Mouse (Mus musculus) left cerebral cortex, adult 18-20 months (tissue): ENCODE measurements around the gene Hipk4. TPM values are rescaled to one million over a fixed set of nuclear protein-coding genes. Genes with fewer than 3 reads are reported as not detected.
"Not testable (repeated sequence)": the region's sequence is repeated elsewhere in the genome, so short reads cannot be mapped to it uniquely, and the experiment has no call there.

Source experiments
- DNase-seq, 2 experiments: peaks; one replicate each; pipeline ENCODE4 v3.0.0; 2021 to 2022; ENCODE audit warnings: low spot score in 2 of 2, mixed read lengths in 1 of 2
- total RNA-seq, 2 experiments: library from RNA; stranded (reverse); gene quantifications; 2 replicates each; pipeline ENCODE4 v1.2.3; 2021

Hipk4 gene
- total RNA-seq, 2 experiments from 2014 or later = 0.14 TPM; not detected in 1

DNA sequence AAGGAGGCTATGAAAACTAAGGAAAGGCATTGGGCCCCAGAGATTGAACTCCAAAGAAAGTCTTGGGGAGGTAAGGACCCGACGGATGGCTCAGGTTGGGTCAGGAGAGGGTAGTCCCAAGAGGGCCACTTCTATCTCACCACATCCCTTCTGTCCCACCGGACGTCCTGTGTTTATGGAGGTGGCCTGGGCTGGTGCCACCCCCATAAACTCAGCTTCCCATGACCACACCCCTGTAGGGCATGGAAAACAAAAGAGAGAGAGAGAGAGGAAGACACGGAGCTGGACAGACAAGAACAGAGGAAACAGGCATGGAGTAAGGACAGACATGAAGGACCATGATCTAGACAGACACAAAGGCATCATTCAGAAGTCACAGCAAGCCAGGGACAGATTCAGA lies 29.6 kb upstream of the Hipk4 start:
- DNase-seq = no peak

DNA sequence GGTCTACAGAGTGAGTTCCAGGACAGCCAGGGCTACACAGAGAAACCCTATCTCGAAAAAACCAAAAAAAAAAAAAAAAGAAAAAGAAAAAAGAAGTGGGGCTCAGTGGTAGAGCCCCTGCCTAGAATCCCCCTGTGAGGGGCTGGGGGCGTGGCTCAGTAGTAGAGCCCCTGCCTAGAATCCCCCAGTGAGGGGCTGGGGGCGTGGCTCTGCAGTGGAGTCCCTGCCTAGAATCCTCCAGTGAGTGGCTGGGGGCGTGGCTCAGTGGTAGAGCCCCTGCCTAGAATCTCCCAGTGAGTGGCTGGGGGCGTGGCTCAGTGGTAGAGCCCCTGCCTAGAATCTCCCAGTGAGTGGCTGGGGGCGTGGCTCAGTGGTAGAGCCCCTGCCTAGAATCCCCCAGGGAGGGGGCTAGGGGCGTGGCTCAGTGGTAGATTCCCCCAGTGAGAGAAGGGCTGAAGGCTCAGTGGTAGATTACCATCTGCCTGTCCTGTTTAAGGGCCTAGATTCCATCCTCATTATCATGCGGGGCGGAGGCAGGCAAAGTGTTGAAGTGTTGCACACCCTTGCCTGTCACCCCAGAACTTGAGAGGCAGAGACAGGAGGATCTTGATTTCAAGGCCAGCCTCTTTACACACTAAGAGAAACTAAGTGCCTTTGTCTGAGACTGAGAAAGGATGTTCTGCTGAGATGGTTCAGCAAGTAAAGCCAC lies 28.3 kb upstream of the Hipk4 start:
- DNase-seq = not testable (repeated sequence)

DNA sequence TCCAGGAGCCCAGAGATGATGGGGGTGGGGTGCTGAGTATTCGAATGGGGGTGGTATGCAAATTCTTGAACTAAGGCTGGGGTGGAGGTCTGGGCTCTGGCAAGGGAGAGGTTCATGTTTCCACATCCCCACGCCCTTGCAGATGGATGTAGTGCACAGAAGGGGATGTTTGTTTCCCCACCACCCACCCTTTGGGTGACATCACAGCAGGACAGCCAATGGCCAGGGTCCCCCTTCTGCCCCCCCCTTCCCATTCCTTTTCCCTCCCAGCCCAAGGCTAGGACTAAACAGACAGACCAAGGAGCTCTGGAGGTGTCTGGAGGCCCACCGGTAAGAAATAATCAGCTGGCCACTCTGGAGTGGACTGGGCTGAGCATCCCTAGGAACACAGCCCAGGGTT lies 24.0 kb upstream of the Hipk4 start, which contains the start of gene Prx:
TSS of gene Prx (plus strand) at position 289 of the 400 bp plus-strand sequence.
- no peak for DNase-seq

DNA sequence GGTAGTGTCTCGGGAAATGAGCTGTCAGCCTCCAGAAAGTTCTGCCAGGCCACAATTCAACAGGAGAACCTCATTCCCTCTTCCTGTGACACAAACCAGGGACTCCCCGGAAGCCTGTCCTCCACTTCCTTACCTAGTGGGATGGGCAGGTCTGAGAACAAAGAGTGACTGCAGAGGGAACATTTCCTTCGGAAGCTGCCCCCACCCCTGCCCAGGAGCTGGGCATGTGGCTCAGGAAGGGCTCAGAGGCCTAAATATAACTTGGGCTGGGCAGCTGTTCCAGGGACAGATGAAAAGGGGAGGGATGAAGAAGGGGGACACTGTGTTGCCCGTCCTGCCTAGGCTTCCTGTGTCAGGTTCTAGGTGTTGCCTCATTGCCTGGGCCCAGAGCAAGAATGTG lies 21.4 kb upstream of the Hipk4 start:
- DNase-seq = no peak

DNA sequence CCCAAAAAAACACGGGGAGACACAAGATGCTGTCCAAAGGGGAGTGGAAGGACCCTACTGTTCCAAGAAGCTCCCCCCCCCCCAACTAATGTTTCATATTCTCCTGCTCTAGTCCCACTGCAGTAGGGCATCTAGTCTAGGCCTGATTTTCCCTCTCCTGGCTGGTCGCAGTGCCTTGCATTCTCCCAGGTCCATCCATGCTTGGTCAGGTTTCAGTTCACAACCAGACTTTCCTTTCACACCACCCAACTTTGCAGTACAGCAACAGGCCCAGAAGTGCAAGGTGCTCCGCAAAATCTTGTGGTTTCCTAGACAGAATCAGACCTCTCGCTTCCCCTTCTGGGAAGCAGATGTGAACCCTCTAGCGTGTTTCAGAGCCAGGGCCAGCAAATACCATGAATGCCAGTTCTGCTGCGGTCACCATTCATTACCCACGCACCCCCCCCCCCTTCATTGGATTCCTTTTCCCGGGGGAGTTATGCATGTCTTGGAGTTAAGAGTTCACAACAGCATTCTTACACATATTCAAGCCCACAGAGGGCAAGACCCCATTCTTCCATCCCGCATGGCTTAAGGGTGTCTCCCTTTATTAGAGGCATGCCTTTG lies 16.2 kb upstream of the Hipk4 start:
- no peak for DNase-seq

DNA sequence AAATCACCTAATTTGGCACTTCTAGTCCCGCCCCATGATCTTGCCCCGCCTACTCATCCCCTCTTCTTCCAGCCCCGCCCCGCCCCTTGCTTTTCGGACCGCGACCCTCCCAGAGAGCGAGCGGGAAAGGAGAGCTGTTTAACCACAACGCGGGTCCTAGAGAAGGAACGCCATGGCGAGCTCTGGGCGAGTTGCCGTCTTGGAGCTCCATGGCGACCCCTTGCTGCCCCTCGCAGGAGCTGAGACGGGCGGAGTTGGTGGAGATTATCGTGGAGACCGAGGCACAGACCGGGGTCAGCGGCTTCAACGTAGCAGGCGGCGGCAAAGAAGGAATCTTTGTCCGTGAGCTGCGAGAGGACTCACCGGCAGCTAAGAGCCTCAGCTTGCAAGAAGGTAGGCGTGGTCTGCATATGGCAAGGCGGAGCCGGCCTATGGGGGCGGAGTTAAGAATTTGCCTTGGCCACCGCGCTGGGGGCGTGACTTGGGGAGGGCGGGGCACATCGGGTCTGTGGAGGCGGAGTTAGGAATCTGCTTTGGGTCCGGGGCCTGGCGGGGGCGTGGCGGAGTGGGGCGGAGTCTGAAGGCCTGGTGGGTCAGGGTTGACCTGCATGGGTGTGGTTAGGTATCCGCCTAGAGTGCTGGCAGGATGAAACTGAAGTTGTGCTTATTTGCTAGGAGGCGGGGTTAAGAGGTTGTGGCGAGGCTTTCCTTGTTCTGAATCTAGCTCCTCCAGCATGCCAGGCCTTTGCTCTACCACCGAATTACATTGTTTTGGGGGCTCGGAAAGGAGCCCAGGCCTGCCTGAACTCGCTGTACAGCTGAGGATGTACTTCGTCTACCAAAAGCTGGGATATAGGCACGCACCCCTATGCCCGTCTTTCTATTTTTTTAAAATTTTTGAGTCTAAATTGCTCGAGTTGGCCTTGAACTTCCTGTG lies 15.1 kb upstream of the Hipk4 start:
- peak; percentile 88 to 90 for DNase-seq

DNA sequence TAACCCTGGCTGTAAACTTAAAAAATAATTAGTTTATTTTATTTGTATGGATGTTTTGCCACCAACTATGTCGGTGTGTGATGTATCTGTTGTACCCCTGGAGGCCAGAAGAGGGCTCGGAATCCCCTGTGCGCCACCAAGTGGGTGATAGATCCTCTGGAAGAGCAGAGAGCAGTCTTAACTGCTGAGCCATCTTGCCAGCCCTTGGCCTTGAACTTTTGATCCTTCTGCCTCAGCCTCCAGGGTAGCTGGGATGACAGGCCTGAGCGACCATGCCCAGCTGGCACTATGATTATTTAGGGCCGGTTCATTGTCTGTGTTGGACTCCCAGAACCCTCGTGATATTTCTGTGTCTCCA lies 14.4 kb upstream of the Hipk4 start:
- no peak for DNase-seq

DNA sequence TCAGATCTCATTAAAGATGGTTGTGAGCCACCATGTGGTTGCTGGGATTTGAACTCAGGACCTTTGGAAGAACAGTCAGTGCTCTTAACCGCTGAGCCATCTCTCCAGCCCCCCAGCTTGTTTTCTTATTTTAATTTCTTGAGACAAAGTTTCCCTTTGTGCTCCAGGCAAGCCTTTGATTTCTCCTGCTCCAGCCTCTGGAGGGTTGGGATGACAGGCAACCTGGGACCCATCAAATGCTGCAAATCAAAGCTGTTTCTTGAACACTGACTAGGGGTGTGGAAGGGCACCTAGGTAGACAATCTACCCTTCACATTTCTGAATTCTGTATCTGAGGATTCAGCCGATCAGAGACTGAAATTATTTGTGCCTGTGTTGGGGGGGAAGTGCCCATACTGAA lies 12.3 kb upstream of the Hipk4 start:
- DNase-seq = no peak

DNA sequence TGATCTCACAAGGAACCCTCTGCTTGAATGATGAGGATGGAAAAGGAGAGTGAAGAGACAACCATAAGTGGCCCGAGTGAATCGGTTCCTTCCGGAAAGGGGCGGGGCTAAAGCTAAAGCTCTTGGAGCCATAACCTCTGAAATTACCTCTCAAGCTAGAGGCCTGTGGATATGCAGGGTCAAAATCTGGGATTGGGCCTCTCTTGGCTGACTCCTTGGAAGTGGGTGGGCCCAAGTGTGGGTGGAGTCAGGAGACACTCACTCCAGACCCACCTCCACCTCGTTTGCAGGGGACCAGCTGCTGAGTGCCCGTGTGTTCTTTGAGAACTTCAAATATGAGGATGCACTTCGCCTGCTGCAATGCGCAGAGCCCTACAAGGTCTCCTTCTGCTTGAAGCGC lies 8.1 kb upstream of the Hipk4 start:
- DNase-seq = no peak

DNA sequence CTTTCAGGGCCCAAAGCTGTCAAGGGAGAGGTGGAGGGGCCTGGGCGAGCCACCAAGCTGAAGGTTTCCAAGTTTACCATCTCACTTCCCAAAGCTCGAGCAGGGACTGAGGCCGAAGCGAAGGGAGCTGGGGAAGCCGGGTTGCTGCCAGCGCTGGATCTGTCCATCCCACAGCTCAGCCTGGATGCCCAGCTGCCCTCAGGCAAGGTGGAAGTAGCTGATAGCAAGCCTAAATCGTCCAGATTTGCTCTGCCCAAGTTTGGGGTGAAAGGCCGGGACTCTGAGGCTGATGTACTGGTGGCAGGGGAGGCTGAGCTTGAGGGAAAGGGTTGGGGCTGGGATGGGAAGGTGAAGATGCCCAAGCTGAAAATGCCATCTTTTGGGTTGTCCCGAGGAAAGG lies 4.8 kb upstream of the Hipk4 start:
- no peak for DNase-seq

DNA sequence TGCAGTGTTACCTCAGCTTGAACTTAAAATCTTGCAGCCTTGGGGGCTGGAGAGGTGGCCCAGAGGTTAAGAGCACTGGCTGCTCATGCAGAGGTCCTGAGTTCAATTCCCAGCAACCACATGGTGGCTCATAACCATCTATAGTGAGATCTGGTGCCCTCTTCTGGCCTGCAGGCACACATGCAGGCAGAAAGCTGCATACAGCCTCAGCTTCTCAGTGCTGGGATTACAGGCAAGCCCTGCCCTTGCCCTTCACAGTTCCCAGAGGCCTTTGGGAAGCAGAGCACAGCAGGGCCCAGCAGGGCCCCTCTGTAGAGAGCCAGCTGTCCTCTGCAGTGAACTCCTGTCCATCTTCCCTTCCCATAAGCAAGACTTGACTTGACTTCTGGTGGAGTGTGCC lies 3.0 kb upstream of the Hipk4 start:
- no peak for DNase-seq

DNA sequence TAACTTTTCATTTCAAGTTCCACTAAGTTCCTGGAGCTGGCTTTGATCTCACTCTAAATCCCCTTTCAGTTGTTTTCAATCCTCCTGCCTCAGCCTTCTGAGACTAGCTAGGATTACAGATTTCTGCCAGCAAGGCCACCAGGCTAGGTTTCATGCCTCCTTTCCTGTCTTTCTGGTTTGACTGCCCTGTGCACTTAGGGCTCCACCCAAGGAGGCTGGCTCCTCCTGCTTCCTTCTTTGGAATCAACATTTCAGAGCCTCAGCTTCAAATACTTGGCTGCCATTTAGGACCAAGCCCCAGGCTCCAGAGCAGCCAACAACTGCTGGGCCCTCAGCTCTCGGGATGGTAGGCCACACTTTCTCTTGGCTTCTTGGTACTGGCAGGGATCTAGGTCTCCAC lies 2.5 kb upstream of the Hipk4 start:
- DNase-seq = no peak

DNA sequence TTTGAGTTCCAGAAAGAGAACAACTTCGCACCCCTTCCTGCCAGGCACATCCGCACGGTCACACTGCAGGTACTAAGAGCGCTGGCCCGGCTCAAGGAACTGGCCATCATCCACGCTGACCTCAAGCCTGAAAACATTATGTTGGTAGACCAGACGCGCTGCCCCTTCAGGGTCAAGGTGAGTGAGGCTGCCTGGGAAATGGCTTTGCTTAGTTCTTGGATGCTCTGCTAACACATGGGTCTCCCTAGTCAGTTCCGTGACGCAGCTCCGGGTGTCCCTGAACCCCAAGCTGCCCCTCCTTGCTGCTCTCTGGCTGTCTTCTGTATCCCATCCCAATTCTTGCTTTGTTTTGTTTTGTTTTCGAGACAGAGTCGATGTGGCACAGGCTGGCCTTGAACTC lies 738 bp downstream of the Hipk4 start:
- no peak for DNase-seq

DNA sequence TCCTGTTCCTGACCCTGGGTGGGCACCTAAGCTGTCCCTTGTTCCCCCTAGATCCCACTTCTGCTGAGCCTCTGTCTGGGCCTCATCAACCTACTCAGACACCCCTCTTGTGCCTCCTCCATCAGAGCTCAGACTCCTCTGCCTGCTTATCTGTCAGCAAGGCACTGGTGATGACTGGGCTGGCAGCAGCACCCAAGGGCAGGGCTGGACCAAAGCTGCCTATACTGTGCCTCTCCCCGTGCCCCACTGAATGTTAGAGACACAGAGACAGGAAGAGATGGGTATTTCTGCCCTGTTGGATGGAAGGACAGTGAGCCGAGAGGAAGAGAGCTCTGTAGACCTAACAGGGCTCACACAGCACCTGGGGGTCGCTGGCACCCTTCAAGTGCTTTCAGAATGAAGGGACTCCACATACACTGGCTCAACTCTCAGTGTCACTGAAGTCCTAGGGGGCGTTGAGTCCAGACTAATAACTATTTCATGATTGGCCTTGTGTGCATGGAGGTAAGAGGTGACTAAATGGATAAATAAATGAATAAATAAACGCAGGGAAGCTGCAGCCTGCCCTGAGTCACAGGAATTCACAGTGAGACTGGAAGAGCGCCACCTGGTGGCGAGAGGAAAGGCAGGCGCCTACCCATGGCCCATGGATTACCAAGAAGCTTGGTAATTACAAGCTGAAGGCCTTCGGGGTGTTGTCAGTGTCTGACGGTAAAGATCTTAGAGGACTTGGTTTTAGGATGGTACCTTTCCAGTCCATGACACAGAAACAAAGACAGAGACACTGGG lies 3.2 kb downstream of the Hipk4 start:
- DNase-seq = peak; percentile 81 to 83

DNA sequence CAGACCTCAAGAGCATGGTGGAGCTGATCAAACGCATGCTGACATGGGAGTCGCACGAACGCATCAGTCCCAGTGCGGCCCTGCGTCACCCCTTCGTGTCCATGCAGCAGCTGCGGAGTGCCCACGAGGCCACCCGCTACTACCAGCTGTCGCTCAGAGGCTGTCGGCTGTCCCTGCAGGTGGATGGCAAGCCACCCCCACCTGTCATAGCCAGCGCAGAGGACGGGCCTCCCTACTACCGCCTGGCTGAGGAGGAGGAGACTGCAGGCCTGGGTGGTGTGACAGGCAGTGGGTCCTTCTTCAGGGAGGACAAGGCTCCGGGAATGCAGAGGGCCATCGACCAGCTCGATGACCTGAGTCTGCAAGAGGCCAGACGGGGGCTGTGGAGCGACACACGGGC lies 6.0 kb downstream of the Hipk4 start:
- DNase-seq = no peak

DNA sequence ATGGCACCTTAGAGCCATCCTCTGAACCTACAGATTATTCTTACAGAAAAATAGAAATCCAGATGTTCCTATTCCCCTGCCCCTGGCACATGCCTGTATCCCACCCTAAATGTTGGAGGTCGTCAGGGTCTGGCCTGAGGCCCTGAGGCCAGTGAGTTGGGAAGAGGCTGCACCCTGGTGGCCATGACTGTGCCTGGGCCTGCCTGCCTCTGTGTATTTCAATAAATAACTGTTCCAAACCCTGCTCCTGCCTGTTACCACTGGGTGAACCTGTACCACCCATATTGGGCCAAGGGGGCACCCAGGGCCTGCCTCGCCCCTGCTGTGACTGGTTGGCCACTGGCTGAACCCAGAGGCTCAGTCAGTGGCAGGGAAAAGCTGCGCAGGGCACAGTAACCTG lies 7.9 kb downstream of the Hipk4 start:
- DNase-seq = no peak

DNA sequence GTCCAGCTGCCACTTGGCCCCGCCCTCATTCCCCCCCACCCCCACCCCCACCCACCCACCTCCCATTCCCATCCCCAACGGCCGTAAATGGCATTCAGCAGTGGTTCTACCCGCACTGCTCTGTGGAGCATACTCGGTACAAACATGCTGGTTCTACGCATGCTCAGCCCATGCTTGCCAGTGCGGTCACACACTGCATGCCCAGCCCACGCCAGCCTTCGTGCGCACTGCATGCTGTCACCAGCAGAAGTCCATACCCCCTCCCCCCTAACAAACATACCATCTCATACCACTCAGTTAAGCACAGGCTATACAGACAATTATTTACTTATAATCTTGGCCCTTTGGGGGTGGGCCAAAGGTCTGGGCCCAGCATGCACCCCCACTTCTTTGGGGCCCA lies 8.6 kb downstream of the Hipk4 start:
- DNase-seq = no peak

DNA sequence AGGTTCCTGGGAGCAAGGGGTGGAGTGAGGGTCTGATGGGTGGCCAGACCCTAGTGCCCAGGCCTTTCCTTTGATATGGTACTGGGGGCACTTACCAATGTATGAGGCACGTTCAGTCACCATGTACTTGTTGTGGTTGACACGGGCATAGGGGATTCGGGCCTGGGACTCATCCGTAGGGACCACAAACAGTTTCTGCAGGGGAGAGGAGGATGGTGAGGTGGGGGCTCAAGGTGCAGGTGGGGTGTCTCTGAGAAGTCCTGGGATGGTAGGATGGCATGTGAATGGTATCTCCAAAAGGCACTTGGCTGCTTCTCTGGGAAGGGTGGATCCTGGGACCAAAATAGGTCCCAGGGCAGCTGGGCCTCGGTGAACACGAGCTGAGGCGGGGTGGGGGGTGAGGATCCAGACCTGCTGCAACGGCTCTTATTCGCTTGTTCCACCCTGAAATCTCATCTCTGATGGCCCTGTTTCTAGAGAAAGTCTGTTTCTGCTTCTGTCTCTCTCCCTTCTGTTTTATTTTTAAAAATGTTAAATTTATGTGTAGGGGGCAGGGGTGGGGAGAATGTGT lies 9.5 kb downstream of the Hipk4 start:
- no peak for DNase-seq

DNA sequence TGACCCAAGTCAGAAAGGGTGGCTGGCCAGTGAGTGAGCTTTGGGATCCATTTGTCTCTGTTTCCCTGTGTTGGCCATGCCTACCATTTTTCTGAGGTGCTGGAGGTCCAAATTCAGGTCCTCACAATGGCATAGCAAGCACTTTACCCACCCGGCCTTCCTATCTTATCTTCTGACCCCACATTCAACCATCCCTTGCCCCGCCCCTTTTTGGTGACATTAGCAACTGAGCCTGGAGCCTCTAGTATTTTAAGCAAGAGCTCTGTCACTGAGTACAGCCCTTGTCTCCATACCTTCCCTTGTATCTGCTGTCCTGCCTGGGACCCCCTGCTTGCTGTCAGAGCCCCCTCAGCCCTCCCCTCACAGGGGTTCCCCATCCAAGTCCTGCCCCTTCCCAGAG lies 12.3 kb downstream of the Hipk4 start:
- no peak for DNase-seq

DNA sequence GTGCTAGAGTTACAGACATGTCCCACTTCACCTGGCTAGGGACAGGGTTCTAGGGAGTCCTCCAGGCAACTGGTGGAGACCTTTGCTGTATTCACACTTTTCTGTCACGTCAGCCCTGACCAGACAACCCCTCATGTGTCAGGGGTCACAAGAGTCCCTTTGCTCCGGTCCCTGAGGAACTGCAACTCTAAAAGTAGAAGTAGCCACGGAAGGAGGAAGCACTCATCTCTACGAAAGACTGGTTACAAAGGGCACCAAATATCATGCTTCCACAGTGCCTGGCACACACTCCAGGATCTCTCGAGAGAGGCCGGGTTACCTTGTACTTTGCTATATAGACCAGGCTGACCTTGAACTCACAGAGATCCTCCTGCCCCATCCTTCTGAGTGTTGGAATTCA lies 13.6 kb downstream of the Hipk4 start:
- DNase-seq = no peak

DNA sequence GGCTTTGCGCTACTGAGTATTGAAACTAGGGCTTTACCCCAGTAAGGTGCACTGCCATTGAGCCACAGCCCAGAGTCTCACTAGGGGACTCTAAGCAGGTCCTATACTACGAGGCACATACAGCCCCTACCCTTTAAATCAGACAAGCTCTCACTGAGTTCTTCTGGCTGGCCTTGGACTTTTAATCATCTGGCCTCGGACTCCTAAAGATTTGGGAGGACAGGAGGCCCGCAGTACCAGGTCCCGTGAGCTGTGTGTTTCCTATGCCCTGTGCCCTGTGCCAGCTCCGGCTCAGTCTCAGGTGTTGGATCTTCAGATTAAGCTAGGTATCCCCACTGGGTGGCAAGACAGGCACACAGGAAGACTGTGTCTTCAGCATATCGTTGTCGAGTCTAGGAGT lies 14.9 kb downstream of the Hipk4 start:
- DNase-seq = no peak
